Mouse (Mus musculus): ENCODE measurements at regions not wholly inside any gene's neighbourhood (a gene's known extent, or its start where the extent isn't known, plus 50 kb on each side); places are given as distances from the start of the nearest gene placed in this dataset.

- TF ChIP-seq CTCF (IDR thresholded peaks at IDR 0.05; ENCODE audit: borderline replicate concordance, insufficient read depth, low read length) (no peak), POLR2A (IDR thresholded peaks at IDR 0.05; ENCODE audit: low read depth, low read length) (no peak)
Measured at GRCm38 (mm10) chr1:35890500-35890900, 177.7 kb upstream of the Hs6st1 start.

Data from embryonic fibroblast, embryonic 13.5 days (primary cell).